ENCODE assay signal across 17 mouse cellular contexts in the genomic region with DNA sequence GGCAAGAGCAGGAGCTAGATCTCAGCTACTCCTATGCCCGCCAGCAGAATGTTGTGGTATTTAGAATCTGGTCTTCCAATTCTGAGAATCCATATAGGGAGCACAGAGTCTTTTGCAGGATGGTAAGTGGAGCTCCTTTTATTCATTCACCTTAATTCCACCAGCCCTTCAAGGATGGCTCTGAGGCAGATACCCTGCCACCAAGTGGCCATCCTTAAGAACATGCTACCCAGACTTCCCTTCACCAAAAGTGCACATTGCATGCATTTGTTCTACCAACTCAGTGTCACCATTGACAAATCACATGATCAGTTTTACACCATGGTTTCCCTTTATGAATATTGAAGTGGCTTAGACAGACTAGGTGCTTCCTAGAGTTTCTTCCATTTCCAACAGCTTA.
DNase-seq lines count a peak whose midpoint lies in the region; ATAC-seq and TF ChIP-seq lines count a peak whose summit lies in the region.
"Had no signal": no experiment of that assay in that cellular context is flagged by ENCODE, and none has a peak within 500 bp of the region (broad histone marks: within the 10 kb centered on the region; RNA-seq: fewer than 3 reads in every experiment).

No protein-coding gene starts in this region.

- H3K27me3 ChIP-seq in thymus, adult 2 months (ENCODE audit: control insufficient read depth, insufficient read depth, low read length), result no peaks in the 10 kb centered on the region
- H3K27me3 ChIP-seq: stomach, embryonic 15.5 days had no signal

- DNase-seq in frontal cortex, postnatal 25 days (ENCODE audit: low spot score in 2 of 2), result no peak
- peak; percentile 9 for DNase-seq in left cerebral cortex, adult 11 months (ENCODE audit: low spot score)
- DNase-seq in left cerebral cortex, postnatal 10 days (ENCODE audit: extremely low spot score in 1 of 2, low spot score in 2 of 2), result no peak
- peak; percentile 37 for DNase-seq in thymus, postnatal 0 days (ENCODE audit: low spot score)
- no peak for DNase-seq in thymus, adult 2 months
- DNase-seq in cerebellum, adult 11 months, result no peak
- DNase-seq: cerebellum, adult 9-11 months; heart, postnatal 4 days; kidney, postnatal 25 days; liver; midbrain, embryonic 14.5 days had no signal

- WGBS in thymus, adult 2 months, result 91% methylated on average over 1 of the region's 1 CpGs

- TF ChIP-seq POLR2A in thymus, adult 2 months (IDR thresholded peaks at IDR 0.05; ENCODE audit: control insufficient read depth, extremely low read depth, insufficient read depth, low read length, poor library complexity), result no peak

- intact Hi-C loops in left cerebral cortex, postnatal 10 days (cut with DNase I), result no loop called here

- no peak overlapping the region for H3K4me3 ChIP-seq in thymus, adult 2 months (ENCODE audit: control insufficient read depth, insufficient read depth, low read length)
- H3K4me3 ChIP-seq: forebrain, embryonic 10.5 days; stomach, embryonic 15.5 days had no signal

- H3K36me3 ChIP-seq in thymus, adult 2 months (ENCODE audit: control insufficient read depth, insufficient read depth, low read length), result no peaks in the 10 kb centered on the region
- H3K36me3 ChIP-seq: forebrain, embryonic 10.5 days; stomach, embryonic 15.5 days had no signal

- no peak overlapping the region for H3K27ac ChIP-seq in thymus, adult 2 months (ENCODE audit: control insufficient read depth, insufficient read depth, low read length)
- H3K27ac ChIP-seq: forebrain, embryonic 10.5 days; stomach, embryonic 15.5 days had no signal

- TF ChIP-seq CTCF in thymus, adult 2 months (IDR thresholded peaks at IDR 0.05; ENCODE audit: borderline replicate concordance, control insufficient read depth, extremely low read depth, insufficient read depth, low read length, poor library complexity), result no peak

- H3K4me1 ChIP-seq in thymus, adult 2 months (replicated peaks; ENCODE audit: control insufficient read depth, insufficient read depth, low read length), result no peaks in the 10 kb centered on the region

- peak; percentile 98 for ATAC-seq in frontal cortex, adult (ENCODE audit: low TSS enrichment)
- ATAC-seq in megakaryocyte progenitor cell, adult 5-6 weeks (replicated peaks; ENCODE audit: poor library complexity), result 0 out of 2 replicates have a peak, but pooled peaks have one; percentile 44
- ATAC-seq: activated CD4-positive, CD25-positive, alpha-beta regulatory T cell, adult 4 months; inflammation-experienced regulatory T-cells, adult 6 months had no signal

Comparison
In these comparisons a context has a peak if more than half of its experiments do, and no peak if none do; other contexts are left out.
1. DNase-seq: peak in left cerebral cortex, adult 11 months (single experiment) and thymus, postnatal 0 days (single experiment); none in frontal cortex, postnatal 25 days (0 of 2), left cerebral cortex, postnatal 10 days (0 of 2), thymus, adult 2 months (single experiment) and cerebellum, adult 11 months (single experiment).